Mouse (Mus musculus) gastrocnemius, postnatal 36 days (tissue): ENCODE results near the gene Kcnb1. TPM values are rescaled to one million over a fixed set of nuclear protein-coding genes. Genes with fewer than 3 reads are reported as not detected.

Experiments
- DNase-seq, 2 experiments: peaks; one replicate each; pipeline ENCODE4 v3.0.0; 2022
- intact Hi-C: fragments of 180-260 bp; cut with DNase I; formaldehyde crosslinking; loops from one replicate; pipeline ENCODE4 v1.15.1; 2025
- long read RNA-seq, 2 experiments: library from polyadenylated mRNA; stranded (forward); transcript quantifications; one replicate each; pipeline ENCODE4 v2.0.0; 2021
- total RNA-seq, 2 experiments: library from RNA; stranded (reverse); gene quantifications; 2 replicates each; pipeline ENCODE4 v1.2.3; 2021

Kcnb1 gene
- 10 to 100 TPM; 23.3 to 28.2 TPM for total RNA-seq
- long read RNA-seq, experiment 1, partial matches to known transcripts: 1 of 19 reads
- long read RNA-seq, experiment 1, other reads (novel, unspliced or antisense): 18 of 19 reads
- long read RNA-seq, experiment 2, full-length matches to known transcripts: 1 of 17 reads
- long read RNA-seq, experiment 2, partial matches to known transcripts: 0 of 17 reads
- long read RNA-seq, experiment 2, other reads (novel, unspliced or antisense): 16 of 17 reads

DNA sequence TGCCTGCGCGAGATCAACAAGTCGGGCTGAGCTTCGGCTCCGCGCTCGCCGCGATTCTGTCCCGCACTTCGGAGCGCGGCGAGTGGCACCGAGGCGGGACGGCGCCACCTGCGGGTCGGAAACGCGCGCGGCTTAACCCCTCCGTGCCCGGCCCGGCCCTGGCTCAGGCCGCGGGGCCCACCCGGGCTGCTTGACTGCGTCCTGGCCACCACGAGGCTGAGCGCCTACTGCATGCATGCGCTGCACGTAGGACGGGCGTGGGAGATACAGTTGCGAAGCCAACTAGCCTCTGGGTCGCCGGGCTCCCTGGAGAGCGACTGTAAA is at the start of gene Kcnb1:
Gene Kcnb1, minus strand, starts transcription at position 80 of the 324 bp plus-strand sequence.
- intact Hi-C loops: loop anchor here (1.0 to 2.0 kb wide), 2 partner anchors 77 to 117 kb away; no protein-coding TSS in a partner anchor
- DNase-seq: peak; percentile 57 to 64

DNA sequence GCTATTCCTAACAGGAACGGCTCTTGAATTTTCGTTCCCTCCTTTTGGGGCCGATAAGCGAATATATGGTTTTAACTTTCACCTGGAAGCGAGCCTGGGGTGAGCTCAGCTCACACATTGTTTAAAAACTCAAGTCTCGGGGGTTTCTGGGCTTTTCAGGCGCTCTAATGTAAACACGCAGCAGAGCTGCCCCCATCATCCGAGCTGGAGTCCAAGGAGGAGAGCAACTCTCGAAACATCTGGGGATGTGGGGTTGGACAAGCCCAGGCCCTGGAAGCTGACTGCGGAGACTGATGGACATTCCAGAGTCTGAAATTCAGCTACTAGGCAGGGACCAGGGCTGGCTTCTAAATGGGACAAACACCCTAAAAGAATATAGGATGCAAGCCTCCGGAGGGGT is 49.3 kb upstream of the Kcnb1 start:
- DNase-seq: no peak
- intact Hi-C loops: no loop called here

DNA sequence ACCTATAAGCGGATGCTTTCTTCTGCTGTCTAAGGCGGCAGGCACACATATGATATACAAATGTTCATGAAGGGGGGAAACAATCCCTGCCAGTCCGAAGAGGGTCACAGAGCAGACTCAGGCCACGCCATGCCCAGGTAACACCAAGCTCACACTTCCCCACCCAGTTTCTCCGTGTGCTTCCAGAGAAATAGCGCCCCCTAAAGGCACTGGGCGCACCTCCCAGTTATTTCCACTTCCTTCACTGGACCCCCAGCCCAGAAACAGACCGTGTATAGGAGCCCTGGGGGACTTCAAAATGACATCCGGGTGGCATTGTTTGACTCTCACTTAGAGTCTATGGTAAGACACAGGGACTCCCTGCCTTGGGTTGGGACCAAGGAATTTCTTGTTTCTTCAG is 47.3 kb upstream of the Kcnb1 start:
- DNase-seq: no peak
- intact Hi-C loops: no loop called here

DNA sequence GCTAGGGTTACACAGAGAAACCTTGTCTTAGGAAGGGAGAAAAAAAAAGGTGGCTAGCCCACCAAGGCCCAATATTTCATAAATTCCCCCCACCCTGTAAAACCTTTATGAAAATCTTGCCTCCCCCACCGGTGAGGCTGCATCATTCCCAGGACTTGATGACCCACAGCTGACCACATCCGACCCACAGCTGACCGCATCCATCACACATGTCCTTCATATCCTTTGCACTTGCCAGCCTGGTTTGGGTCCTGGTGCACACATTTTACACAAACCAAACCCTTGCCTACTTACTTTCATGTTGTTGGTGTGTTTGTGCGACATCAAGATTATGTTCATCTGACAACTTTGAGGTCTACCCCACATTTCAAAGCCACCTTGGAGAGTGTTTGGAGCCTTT is 46.2 kb upstream of the Kcnb1 start:
- intact Hi-C loops: no loop called here

DNA sequence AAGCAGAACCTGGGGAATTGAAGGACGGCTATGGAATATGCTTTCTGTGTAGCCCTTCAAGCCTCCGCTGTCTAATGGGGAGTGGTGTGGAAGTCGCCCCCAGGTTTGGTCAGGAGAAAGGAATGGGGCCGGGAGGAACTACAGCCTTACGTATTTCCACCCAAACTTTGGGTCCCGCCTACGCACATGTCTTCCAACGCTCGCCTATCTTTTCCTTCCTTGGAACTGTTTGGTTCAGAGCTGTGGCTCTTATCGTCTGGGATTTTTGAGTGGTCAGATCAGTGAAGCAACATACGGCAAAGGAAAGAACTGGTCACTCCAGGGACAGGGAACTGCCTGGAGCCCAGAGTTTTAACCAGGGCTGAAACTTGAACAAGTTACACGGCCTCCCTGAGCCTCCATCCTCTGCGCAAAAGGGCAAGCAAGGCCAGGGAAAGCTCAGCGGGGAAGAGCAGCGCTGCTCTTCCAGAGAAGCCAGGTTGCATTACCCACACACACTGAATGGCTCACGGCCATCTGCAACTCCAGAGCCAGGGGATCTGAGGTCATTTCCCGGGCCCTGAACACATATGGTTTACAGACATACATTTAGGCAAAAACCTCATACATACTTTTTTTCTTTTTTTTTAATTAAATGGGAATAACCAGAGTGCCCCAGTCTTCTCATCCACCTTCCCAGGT is 45.5 kb upstream of the Kcnb1 start:
- DNase-seq: no peak
- intact Hi-C loops: no loop called here

More for the DNA sequence above, 46.2 kb upstream of the Kcnb1 start:
- no peak for DNase-seq

DNA sequence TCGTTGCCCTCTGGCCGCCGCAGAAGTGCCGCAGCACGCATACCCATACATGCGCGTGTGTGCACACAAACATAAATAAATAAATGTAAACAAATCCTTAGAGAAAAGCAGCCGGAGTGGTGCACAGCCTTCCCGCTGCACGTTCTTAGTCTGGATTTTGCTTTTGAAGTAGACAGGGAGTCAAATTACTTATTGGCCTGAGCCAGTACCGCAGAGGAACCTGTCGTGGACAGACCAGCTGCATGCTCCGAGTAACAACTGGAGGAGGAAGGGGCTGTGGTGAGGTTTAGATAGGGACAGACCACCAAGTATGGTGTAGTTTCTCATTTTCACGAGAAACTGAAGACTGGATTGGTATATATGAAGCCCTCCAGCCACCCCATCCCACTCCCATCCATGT is 43.8 kb upstream of the Kcnb1 start:
- no peak for DNase-seq
- intact Hi-C loops: no loop called here

DNA sequence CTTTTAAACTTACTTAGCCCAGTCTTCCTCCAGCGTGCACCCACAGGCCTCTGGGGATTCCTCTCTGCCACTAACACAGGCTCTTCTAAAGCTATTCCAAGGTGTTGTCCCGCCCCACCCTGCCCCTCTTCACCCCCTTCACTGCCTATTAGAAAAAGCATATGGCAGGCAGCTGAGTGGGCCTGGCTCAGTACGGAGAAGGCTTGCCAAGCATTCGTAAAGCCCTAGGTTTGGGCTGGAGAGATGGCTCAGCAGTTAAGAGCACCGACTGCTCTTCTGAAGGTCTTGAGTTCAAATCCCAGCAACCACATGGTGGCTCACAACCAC is 43.0 kb upstream of the Kcnb1 start:
- no peak for DNase-seq
- intact Hi-C loops: no loop called here

DNA sequence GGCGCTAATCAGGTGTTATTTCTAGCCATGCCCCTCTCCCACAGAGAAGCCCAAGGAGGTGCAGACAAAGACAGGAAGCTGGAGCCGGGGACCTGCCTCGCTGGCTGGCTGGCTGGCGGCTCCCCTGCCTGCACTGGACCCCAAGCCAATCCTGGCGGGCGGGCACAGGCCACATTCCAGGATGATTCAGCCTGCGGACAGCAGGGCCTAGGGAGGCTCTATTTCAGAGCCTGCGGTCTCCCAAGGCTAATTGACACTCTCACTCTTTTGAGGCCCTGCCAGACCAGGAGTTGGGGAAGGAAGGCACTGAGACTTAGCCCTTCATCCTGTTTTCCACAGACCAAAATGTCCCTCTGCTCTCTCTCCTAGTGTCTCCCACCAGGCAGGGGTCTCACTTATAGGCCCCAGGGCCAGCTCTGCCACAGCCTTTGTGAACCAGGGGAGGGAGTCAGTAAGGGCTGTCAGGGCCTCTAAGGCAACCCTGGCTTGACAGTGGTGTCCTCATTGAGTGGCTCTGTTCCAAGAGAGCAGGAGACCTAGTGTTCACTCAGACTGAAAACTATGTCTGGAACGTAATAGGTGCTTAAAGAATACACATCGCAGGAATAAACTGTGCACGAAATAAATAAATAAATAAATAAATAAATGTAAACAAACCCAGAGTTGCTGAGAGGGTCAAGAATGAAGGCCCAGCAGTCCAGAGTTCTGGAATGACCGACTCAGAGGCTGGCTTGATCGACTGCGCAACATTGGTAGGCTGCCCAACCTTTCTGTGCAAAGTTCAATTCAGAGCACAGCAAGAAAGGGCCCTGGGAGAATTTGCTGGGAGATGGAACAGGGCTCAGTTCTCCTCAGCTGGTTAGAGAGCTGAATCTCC is 42.4 kb upstream of the Kcnb1 start:
- intact Hi-C loops: no loop called here
- peak; percentile 64 to 66 for DNase-seq

DNA sequence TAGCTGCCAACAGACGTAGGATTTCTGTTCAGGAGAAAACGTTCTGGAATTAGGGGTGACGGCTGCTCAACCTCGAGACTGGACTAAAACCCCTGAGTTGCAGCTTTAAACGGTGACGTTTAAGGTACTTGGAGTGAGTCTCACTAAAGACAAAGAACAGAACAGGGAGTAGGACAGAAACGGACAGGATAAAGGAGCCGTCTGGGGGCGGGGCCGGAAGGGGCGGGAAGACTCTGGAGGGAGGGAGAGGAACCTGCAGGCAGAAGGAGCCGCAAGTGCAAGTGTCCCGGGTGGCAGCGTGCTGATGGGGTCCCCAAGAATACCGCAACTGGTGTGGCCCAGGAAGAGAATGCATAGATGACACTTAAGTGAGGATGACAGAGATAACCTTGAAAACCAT is 40.6 kb upstream of the Kcnb1 start:
- intact Hi-C loops: no loop called here
- no peak for DNase-seq

DNA sequence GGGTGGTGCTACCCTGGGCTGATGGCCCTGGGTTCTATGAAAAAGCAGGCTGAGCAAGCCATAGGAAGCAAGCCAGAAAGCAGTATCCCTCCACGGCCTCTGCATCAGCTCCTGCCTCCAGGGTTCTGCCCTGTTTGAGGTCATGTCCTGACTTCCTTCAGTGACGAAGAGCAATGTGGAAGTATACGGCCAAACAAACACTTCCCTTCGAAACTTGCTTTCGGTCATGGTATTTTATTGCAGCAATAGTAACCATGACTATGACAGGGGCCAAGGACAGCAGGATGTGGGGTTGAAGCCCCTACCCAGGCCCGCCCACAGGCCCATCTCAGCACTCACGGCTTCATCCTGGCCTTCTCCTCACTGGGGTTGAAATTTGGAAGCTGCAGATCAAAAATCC is 35.0 kb upstream of the Kcnb1 start:
- intact Hi-C loops: loop anchor here (5.0 kb wide), 2 partner anchors 192 to 232 kb away; no protein-coding TSS in a partner anchor
- no peak for DNase-seq

DNA sequence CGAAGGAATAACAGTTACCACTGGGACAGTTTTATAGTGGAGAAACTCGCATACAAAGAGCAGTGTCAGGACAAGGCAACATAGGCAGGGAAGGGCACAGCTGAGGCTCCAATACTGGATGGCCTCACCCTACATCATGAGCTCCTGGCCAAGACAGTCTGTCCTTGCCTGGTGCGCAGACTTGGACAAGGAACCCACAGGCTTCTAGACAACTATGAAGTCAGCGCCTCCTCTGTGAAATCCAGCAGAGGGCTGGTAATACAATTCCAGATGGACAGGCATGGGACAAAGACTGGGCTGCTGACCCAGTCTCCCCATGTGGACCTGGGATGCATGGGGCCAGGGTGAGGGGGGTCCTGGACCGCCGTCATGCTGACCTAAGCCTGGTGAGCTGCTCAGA is 34.2 kb upstream of the Kcnb1 start:
- DNase-seq: no peak

DNA sequence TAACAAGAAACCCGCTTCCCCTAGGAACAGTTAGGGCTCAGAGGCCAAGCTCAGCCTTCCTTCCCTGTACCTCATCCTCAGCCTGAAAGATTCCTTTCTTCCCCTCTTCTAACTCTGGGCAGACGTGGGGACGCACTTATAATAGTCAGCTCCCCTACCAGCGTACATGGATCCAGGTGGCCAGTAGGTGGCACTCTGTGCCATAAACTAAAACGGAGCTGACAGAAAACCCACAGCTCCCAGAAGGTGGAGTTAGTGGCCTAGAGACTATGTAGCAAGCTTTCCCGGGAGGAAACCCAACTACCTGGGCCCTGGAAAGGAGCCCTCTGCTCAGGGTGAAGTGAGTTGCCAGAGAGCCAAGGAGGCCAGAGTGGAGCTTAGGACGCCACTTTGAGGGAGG is 32.2 kb upstream of the Kcnb1 start:
- peak; percentile 62 to 68 for DNase-seq
- intact Hi-C loops: loop anchor here (1.0 to 5.0 kb wide), 3 partner anchors 58 to 235 kb away; no protein-coding TSS in a partner anchor

More for the DNA sequence above, 34.2 kb upstream of the Kcnb1 start:
- intact Hi-C loops: loop anchor here (5.0 kb wide), 2 partner anchors 193 to 233 kb away; no protein-coding TSS in a partner anchor

DNA sequence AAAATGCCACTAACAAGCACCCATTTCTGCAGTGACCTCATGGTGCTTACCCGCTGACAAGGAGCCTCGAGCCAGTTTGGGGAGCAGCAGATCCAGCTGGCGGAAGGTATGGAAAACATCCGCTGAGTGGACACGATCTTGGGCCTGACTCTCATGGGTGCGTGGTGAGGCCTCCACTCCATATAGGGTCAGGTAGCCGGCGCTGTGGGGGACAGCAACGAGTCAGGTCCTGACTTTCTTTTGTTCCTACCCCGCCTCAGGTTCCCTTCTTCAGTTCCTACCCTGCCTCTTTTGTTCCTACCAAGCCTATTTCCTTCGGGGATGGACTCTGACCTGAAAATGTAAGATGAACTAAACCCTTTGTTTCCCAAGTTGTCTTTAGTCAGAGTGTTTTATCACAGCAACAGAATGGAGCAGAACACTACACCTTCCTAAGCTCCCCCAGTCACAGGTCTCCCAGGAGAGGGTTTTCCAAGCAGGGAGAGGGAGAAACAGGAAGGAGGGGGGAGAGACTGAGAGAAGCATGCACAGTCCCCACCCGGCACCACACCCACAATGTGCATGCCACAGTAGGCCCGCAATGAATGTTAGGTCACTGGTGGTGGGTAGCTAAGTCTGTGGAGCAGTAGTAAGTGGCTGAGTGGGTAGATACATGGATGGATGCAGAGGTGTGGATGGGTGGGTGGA is 31.3 kb upstream of the Kcnb1 start:
- DNase-seq: no peak
- intact Hi-C loops: loop anchor here (5.0 kb wide), 2 partner anchors 196 to 236 kb away; no protein-coding TSS in a partner anchor

DNA sequence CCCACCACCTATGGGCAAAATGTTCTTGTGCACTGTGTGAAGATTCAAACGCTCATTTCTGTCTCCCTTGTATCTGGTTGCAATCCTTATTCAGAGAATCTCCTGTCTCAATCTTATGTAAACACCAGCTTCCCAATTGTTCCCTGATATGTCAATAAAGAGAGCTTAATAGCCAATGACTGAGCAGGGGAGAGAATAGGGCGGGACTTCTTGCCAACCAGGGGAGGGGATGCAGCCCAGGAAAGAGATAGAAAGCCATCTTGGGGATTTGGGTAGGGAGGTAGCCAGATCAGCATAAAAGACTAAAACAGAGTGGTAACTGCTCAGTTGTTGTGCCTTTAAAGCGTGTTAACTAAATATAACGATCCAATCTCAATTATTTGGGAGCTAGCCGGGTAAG is 30.8 kb upstream of the Kcnb1 start:
- intact Hi-C loops: loop anchor here (5.0 kb wide), 2 partner anchors 197 to 237 kb away; no protein-coding TSS in a partner anchor
- no peak for DNase-seq

DNA sequence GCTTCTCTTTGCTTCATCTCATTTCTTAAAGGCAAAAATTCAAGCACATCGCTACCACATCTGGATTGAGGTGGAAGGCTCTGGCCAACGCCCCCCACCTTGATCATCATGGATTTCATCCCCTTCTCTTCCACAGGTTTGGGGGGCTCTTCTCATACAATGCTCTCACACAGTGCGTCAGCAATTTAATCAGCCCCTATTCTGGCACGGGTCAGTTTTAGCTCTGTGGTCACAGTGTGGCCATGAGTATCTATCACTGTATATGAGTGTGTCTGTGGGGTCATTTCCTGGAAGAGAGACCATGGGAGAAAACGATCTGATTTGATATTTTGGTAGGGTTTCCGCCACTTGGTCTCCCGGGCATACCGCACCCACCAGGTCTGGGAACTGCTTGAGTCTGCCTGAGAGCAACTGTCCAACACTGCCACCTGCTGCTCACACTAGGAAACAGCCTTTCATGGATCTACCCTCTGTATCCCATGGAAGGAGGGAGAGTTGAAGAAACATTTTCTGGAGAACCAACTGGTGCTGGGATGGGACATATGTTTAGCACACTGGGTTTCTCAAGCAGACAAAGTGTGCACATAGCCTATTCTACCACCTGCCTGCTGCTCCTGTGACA is 29.3 kb upstream of the Kcnb1 start:
- intact Hi-C loops: loop anchor here (1.0 to 2.0 kb wide), 2 partner anchors 24 to 147 kb away; no protein-coding TSS in a partner anchor
- DNase-seq: peak; percentile 77

DNA sequence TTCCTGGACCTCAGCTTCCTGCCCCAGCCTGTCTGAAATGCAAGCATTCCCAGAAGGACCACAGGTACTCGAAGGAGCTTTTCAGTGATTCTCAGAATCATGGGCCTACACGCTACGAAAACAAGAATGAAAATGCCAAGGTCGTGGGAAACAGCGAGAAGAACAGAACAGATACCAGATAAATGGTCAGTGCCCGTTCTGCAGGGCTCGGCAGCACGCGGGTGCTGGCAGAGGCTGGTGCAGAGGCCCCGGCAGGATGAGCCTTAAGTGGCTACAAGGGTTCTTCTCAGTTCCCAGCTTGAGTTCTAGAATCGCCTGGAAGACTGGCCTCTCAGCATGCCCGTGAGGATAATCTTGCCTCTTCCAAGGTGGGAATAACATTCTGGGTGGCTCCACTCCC is 23.7 kb upstream of the Kcnb1 start:
- intact Hi-C loops: no loop called here
- no peak for DNase-seq

DNA sequence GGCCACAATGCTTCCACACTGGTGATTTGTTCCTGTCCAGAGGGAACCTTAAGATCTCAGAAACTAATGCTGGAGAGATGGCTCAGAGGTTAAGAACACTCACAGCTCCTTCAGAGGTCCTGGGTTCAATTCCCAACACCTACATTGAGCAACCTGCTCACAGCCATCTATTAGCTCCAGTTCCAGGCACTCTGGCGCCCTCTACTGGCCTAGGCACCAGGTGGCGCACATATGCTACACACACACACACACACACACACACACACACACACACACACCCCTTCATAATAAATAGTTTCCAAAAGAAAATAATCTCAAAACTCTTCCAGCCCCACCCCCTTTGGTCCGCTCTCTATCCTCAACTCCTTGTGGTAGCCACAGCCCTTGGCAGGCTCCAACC is 23.1 kb upstream of the Kcnb1 start:
- DNase-seq: no peak
- intact Hi-C loops: no loop called here

DNA sequence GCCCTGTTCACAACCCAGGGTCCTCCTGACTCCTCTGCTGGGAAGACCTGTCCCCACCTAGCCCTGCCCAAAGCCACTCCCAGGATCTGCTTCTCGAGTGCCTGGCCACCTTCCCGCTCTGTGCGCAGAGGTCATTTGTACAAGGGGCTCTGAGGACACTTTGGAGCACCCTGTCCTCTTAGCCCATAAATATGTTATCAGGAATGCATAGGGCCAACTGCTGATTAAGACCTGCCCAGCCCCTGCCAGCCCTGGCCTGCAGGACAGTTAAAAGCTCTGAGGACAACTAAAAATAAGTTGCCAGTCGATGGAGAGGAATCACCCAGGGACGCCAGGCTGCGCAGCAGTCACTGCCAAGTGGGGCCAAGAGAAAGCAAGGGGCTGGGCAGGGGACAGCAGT is 22.6 kb upstream of the Kcnb1 start:
- DNase-seq: no peak
- intact Hi-C loops: no loop called here

DNA sequence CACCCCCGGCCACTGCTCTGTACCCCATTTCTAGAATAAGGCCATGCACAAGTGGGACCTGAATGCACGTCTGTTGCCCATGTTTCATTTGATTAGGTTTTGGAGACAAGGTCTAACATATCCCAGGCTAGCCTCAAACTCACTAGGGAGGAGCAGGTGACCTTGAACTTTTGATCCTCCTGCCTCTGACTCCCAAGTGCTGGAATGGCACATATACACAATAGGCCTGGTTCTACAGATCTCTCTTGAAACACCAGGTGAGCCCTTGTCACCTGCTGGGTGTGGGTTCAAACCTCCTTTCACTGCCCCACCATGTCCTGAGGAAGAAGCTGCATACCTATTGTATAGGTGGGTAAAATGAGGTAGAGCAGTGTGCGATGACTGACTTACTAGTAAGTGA is 22.1 kb upstream of the Kcnb1 start:
- intact Hi-C loops: no loop called here
- DNase-seq: no peak

DNA sequence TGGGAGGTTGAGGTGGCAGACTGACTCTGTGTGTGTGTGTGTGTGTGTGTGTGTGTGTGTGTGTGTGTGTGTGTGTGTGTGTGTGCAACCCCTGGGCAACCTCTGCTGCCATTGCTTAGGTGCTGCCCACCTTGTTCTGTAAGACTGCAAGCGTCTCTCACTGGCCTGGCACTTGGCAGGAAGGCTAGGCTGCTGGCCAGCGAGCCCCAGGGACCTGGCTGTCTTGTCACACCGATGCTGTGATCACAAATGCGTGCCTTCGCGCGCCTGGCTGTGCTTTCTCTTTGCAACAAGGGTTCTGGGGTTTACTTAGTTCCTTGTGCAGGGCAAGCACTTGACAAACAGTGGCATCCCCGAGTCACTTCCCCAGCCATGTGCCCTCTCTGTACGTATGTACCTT is 19.9 kb upstream of the Kcnb1 start:
- no peak for DNase-seq
- intact Hi-C loops: no loop called here
